Mouse (Mus musculus) embryonic facial prominence, embryonic 14.5 days (tissue): ENCODE measurements around the gene Limk1. TPM values are rescaled to one million over a fixed set of nuclear protein-coding genes. Genes with fewer than 3 reads are reported as not detected.

ENCODE experiments used
- ATAC-seq: fragments of 200-750 bp; cut with Nextera tagmentation; 2 replicates; pipeline ENCODE4 v1.8.0; 2017; ENCODE audit warnings: low read depth, moderate number of reproducible peaks, moderate TSS enrichment
- DNase-seq: peaks from one replicate; pipeline ENCODE4 v3.0.0-alpha.2; 2015; ENCODE audit warnings: low spot score
- H3K27ac ChIP-seq: fragments of 300-500 bp; sonication (generic); replicated peaks from 2 replicates; pipeline ENCODE4 v1.5.1; 2014; ENCODE audit warnings: low read depth, mild to moderate bottlenecking, low read length, moderate library complexity
- H3K27me3 ChIP-seq: fragments of 300-500 bp; sonication (generic); replicated peaks from 2 replicates; pipeline ENCODE4 v1.6.1; 2014; ENCODE audit warnings: low read length; ENCODE audit not compliant: control insufficient read depth, insufficient read depth
- H3K36me3 ChIP-seq: fragments of 300-500 bp; sonication (generic); 2 replicates; pipeline ENCODE4 v1.6.1; 2014; ENCODE audit warnings: low read length, mixed read lengths; ENCODE audit not compliant: control insufficient read depth, insufficient read depth
- H3K4me1 ChIP-seq: fragments of 300-500 bp; sonication (generic); 2 replicates; pipeline ENCODE4 v1.6.1; 2014; ENCODE audit warnings: antibody characterized with exemption, low read length; ENCODE audit not compliant: control insufficient read depth, insufficient read depth
- H3K4me2 ChIP-seq: fragments of 300-500 bp; sonication (generic); 2 replicates; pipeline ENCODE4 v1.6.1; 2014; ENCODE audit warnings: low read depth, mild to moderate bottlenecking, low read length, moderate library complexity, mixed read lengths
- H3K4me3 ChIP-seq: fragments of 300-500 bp; sonication (generic); 2 replicates; pipeline ENCODE4 v1.5.1; 2014; ENCODE audit warnings: low read depth, mild to moderate bottlenecking, low read length
- H3K9ac ChIP-seq: fragments of 300-500 bp; sonication (generic); 2 replicates; pipeline ENCODE4 v1.6.1; 2014; ENCODE audit warnings: low read depth, mild to moderate bottlenecking, low read length, moderate library complexity, mixed read lengths
- H3K9me3 ChIP-seq: fragments of 300-500 bp; sonication (generic); 2 replicates; pipeline ENCODE4 v1.6.1; 2016; ENCODE audit warnings: low read length; ENCODE audit not compliant: control insufficient read depth
- WGBS: fragments of 180-500 bp; shearing (Covaris S2); extraction: QIAGEN DNeasy Blood & Tissue Kit; methylation state at CpG from one replicate; pipeline ENCODE4 v1.1.7; 2014; 5-methylcytosine and 5-hydroxymethylcytosine counted together
- polyA plus RNA-seq: library from polyadenylated mRNA; unstranded; fragments of >200 nt; fragmentation: Nextera tagmentation; extraction: Ambion mirVana; gene quantifications from 2 replicates; pipeline ENCODE4 v1.2.1, GENCODE M21; 2014

Limk1 gene
- polyA plus RNA-seq, 1 experiment from 2014 or later: 6.2 TPM

DNA sequence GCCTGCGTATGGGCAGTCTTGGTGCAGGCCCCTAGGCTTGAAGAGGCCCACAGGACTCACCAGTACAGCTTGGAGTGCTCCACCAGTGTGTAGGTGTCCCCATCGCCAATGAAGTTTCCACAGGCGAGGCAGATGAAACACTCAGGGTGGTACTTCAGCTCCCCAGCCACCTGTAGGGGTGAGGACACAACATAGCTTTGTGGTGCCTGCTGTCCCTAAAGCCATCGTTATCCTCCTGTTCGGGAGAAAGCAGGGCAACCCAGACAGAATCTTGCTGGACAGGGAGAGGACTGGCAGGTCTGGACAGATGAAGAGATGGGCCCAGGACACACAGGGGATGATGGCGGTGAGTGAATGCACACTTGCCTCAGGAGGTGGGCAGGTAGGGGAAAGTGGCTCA lies 15.8 kb downstream of the Limk1 start:
- H3K36me3 ChIP-seq: peaks cover 43% of the 10 kb centered on the region
- WGBS: 92% methylated on average over 6 of the region's 6 CpGs

DNA sequence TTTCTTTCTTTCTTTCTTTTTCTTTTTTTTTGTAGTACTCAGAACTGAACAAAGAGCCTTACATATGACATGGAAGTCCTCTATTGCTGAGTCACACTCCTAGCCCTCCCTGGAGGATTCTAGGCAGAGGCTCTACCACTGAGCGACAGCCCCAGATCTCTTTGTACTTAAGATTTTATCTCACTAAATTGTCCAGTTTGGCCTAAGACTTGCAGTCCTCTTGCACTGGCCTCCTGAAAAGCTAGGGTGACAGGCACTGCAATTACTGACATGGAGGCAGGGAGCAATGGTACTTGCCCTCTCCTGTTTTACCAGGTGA lies 16.2 kb downstream of the Limk1 start:
- no peak for DNase-seq
- no peak for ATAC-seq
- H3K27ac ChIP-seq: no peak overlapping the region

More for the DNA sequence above, 15.8 kb downstream of the Limk1 start:
- H3K4me1 ChIP-seq: peaks cover 11% of the 10 kb centered on the region
- H3K9me3 ChIP-seq: no peaks in the 10 kb centered on the region
- no peak overlapping the region for H3K27ac ChIP-seq
- no peak overlapping the region for H3K4me3 ChIP-seq
- H3K9ac ChIP-seq: no peak overlapping the region
- H3K4me2 ChIP-seq: no peak overlapping the region
- no peak for DNase-seq
- ATAC-seq: no peak
- H3K27me3 ChIP-seq: no peaks in the 10 kb centered on the region

DNA sequence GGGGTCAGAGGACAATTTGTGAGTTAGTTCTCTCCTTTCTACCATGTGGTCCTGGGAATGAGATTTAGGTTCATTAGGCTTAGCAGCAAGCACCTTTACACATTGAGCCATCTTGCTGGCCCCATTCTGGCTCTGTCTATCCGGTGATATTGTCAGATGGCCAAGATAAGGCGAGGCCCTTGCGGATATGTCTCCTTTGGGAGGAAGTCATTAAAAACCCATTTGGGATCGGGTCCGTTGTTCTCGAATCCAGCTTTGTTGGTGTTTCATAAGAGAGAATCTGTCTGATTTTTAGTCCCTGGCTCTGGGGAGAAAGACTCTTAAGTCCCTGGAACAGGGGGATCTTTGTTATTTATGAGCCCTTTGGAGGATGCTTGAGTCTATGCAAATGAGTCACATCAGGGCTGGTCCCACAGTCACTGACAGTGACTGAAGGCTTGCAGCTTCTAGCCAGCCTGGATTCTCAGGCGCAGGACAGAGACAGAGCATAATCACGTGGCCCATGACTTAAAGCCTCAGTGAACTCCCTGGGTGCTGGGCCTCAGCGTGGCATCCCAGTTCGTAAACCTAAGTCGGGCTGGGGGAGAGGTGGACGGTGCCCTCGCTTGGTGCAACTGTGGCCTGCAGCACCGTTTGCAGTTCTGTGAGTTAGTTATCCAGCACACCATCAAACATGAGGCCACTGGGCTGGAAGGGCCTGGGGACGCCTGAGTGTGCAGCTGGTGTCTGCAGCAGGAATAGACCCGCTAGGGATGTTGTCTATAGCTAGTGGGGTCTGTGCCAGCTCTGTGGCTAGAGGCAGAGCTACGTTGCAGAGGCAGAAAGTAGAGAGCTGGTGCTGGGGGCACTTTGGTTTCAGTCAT lies 16.8 kb downstream of the Limk1 start:
- no peak for DNase-seq
- 68% methylated on average over 15 of the region's 17 CpGs for WGBS
- peaks cover 6% of the 10 kb centered on the region for H3K4me1 ChIP-seq
- H3K36me3 ChIP-seq: peaks cover 50% of the 10 kb centered on the region
- no peak overlapping the region for H3K27ac ChIP-seq
- H3K9me3 ChIP-seq: no peaks in the 10 kb centered on the region
- H3K9ac ChIP-seq: no peak overlapping the region
- H3K4me3 ChIP-seq: no peak overlapping the region
- no peaks in the 10 kb centered on the region for H3K27me3 ChIP-seq
- ATAC-seq: no peak
- no peak overlapping the region for H3K4me2 ChIP-seq

More for the DNA sequence above, 16.2 kb downstream of the Limk1 start:
- Histone ChIP-seq H3K9me3 (no peaks in the 10 kb centered on the region), H3K4me2 (no peak overlapping the region), H3K4me3 (no peak overlapping the region), H3K27me3 (no peaks in the 10 kb centered on the region), H3K4me1 (peaks cover 11% of the 10 kb centered on the region), H3K9ac (no peak overlapping the region), H3K36me3 (peaks cover 48% of the 10 kb centered on the region)
- 76% methylated on average over 1 of the region's 1 CpGs for WGBS

DNA sequence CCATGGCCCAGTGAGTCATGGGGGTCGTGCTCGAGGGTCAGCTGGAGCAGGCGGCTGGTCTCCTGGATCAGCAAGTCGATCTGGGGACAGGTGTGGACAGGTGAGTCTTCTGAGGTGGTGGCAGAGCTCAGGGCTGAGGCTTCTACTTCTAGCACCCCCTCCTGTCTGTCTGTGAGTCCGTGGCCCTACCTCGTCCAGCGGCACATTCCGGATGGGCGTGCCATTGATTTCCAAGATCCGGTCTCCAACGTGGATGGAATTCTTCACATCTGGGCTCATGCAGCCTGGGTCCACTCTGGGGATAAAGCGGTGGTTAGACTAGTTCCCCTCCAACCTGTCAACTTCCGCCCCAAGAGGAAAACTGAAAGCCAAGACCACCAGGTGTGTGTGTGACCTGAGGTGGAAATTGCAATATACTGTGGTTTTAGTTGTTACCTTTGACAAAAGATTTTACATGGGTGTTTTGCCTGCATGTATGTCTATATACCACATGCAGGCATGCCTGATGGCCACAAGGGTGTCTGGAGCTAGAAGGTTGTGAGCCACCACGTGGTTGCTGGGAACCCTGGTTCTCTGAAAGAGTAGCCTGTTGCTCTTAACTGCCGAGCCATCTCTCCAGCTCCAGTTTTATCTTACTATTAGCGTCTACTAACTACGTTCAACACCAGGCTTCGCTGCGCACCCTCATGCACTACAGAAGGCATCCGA lies 19.2 kb downstream of the Limk1 start:
- no peak overlapping the region for H3K9ac ChIP-seq
- no peak overlapping the region for H3K27ac ChIP-seq
- 75% methylated on average over 20 of the region's 20 CpGs for WGBS
- no peaks in the 10 kb centered on the region for H3K27me3 ChIP-seq
- H3K36me3 ChIP-seq: peaks cover 71% of the 10 kb centered on the region
- H3K9me3 ChIP-seq: no peaks in the 10 kb centered on the region
- ATAC-seq (no peak), DNase-seq (no peak)
- no peak overlapping the region for H3K4me3 ChIP-seq
- H3K4me1 ChIP-seq: no peaks in the 10 kb centered on the region
- H3K4me2 ChIP-seq: no peak overlapping the region

DNA sequence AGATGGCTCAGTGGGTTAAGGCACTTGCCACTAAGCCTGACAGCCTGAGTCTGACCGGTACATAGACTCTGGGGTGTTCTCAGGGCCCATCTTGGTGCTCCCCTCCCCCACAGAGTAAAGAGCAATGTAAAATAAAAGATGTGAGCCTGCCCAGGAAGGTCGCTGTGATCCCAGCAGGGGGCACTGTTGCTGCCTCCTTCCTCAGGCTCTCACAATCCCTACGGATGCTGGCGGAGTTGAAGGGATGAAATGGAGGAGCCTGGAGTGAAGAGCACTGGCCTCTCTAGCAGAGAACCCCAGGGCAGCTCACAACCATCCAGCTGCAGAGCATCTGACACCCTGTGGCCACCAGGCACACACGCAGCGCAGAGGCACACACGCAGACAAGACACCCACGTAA lies 19.9 kb downstream of the Limk1 start:
- Histone ChIP-seq H3K4me3 (no peak overlapping the region), H3K9me3 (no peaks in the 10 kb centered on the region), H3K4me1 (no peaks in the 10 kb centered on the region), H3K27me3 (no peaks in the 10 kb centered on the region), H3K4me2 (no peak overlapping the region), H3K27ac (no peak overlapping the region), H3K36me3 (peaks cover 77% of the 10 kb centered on the region), H3K9ac (no peak overlapping the region)
- ATAC-seq (no peak), DNase-seq (peak; percentile 38)
- WGBS: 32% methylated on average over 8 of the region's 8 CpGs

DNA sequence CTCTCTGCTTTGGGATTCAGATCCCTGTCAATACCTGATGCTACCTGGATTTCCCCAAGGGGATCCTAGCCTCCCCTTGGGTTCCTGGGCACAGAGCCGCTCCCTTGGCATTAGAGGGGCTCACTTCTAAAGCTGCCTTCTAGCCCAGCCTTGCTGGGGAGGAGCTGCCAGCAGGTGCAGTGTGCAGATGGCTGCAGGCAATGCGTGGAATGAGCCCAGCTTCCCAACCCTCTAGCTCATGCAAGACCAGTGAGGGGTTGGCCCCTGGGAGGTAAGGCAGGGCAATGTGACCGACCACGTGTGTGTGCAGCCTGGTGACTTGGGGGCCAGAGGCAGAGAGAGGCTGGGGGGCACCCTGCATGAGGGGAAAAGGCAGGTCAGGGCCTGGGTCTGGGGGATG lies 31.7 kb downstream of the Limk1 start:
- H3K9ac ChIP-seq: no peak overlapping the region
- H3K27ac ChIP-seq: no peak overlapping the region
- H3K27me3 ChIP-seq: no peaks in the 10 kb centered on the region
- H3K9me3 ChIP-seq: no peaks in the 10 kb centered on the region
- H3K4me2 ChIP-seq: no peak overlapping the region
- WGBS: 80% methylated on average over 4 of the region's 4 CpGs
- H3K4me3 ChIP-seq: no peak overlapping the region
- no peaks in the 10 kb centered on the region for H3K4me1 ChIP-seq
- peaks cover 46% of the 10 kb centered on the region for H3K36me3 ChIP-seq
- DNase-seq (no peak), ATAC-seq (no peak)

DNA sequence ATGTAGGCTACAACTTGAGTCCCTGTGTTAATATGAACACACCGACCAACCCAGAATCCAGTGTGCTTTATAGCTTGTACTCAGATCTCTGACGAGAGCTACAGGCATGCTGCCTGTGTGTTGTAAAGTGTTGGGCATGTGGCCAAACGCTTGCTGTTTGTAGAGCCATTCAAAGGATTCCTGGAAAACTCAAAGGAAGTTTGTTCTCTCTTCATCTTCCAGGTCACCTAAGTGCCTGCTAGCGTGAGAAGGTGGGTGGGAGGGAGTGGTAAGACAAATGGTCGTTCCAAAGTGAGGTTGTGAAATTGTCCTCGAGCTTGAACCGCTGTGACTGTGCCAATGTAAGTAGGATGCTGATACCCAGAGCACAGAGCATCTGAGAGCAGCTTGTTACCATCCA lies 36.4 kb downstream of the Limk1 start:
- H3K27me3 ChIP-seq: no peaks in the 10 kb centered on the region
- no peak for ATAC-seq
- no peak overlapping the region for H3K4me3 ChIP-seq
- no peaks in the 10 kb centered on the region for H3K4me1 ChIP-seq
- 61% methylated on average over 7 of the region's 7 CpGs for WGBS
- no peak overlapping the region for H3K9ac ChIP-seq
- peak; percentile 37 for DNase-seq
- no peak overlapping the region for H3K4me2 ChIP-seq
- no peaks in the 10 kb centered on the region for H3K9me3 ChIP-seq
- no peak overlapping the region for H3K27ac ChIP-seq
- H3K36me3 ChIP-seq: peaks cover under 1% of the 10 kb centered on the region; the same call in 1 of the 2 replicates

DNA sequence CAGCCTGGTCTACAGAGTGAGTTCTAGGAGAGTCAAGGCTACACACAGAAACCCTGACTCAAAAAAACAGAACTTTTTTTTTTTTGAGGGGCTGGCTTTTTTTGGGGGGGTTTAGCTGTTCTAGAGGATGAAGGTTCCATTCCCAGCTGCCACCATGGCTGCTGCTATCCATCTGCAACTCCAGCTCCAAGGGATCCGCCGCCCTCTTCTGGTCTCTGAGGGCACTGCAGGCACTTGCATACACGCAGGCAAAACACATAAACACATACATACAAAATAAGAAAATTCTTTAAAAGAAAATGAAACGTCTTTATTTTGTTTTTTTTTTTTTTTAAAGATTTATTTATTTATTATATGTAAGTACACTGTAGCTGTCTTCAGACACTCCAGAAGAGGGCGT lies 37.5 kb downstream of the Limk1 start:
- Histone ChIP-seq H3K4me3 (no peak overlapping the region), H3K4me2 (no peak overlapping the region), H3K4me1 (no peaks in the 10 kb centered on the region), H3K9ac (no peak overlapping the region), H3K27me3 (no peaks in the 10 kb centered on the region), H3K27ac (no peak overlapping the region), H3K9me3 (no peaks in the 10 kb centered on the region), H3K36me3 (no peaks in the 10 kb centered on the region)
- 46% methylated on average over 4 of the region's 5 CpGs for WGBS
- ATAC-seq: no peak
- DNase-seq: no peak
